Mouse (Mus musculus) limb, embryonic 14.5 days (tissue): ENCODE results near the gene Aff3. TPM values are rescaled to one million over a fixed set of nuclear protein-coding genes. Genes with fewer than 3 reads are reported as not detected.

Experiments
- ATAC-seq: fragments of 200-750 bp; cut with Nextera tagmentation; 2 replicates; pipeline ENCODE4 v1.8.0; 2017; ENCODE audit warnings: low read depth, moderate number of reproducible peaks, moderate TSS enrichment; ENCODE audit not compliant: low FRiP score
- DNase-seq: peaks from one replicate; pipeline ENCODE4 v3.0.0-alpha.2; 2015; ENCODE audit warnings: low spot score
- H3K27ac ChIP-seq: fragments of 300-500 bp; sonication (generic); replicated peaks from 2 replicates; pipeline ENCODE4 v1.5.1; 2014; ENCODE audit warnings: low read depth, mild to moderate bottlenecking, low read length, moderate library complexity, mixed read lengths
- H3K27me3 ChIP-seq: fragments of 300-500 bp; sonication (generic); 2 replicates; pipeline ENCODE4 v1.6.1; 2014; ENCODE audit warnings: low read length, mixed read lengths; ENCODE audit not compliant: control insufficient read depth, insufficient read depth
- H3K36me3 ChIP-seq: fragments of 300-500 bp; sonication (generic); 2 replicates; pipeline ENCODE4 v1.6.1; 2014; ENCODE audit warnings: mild to moderate bottlenecking, low read length, moderate library complexity, mixed read lengths; ENCODE audit not compliant: control insufficient read depth, insufficient read depth
- H3K4me1 ChIP-seq: fragments of 300-500 bp; sonication (generic); 2 replicates; pipeline ENCODE4 v1.6.1; 2014; ENCODE audit warnings: antibody characterized with exemption, low read length, mixed read lengths; ENCODE audit not compliant: control insufficient read depth, insufficient read depth
- H3K4me2 ChIP-seq: fragments of 300-500 bp; sonication (generic); replicated peaks from 2 replicates; pipeline ENCODE4 v1.6.1; 2014; ENCODE audit warnings: low read depth, mild to moderate bottlenecking, low read length, moderate library complexity; ENCODE audit not compliant: severe bottlenecking
- H3K4me3 ChIP-seq: fragments of 300-500 bp; sonication (generic); replicated peaks from 2 replicates; pipeline ENCODE4 v1.5.1; 2014; ENCODE audit warnings: low read length
- H3K9ac ChIP-seq: fragments of 300-500 bp; sonication (generic); 2 replicates; pipeline ENCODE4 v1.6.1; 2014; ENCODE audit warnings: mild to moderate bottlenecking, low read depth, low read length, moderate library complexity; ENCODE audit not compliant: severe bottlenecking
- H3K9me3 ChIP-seq: fragments of 300-500 bp; sonication (generic); 2 replicates; pipeline ENCODE4 v1.6.1; 2016; ENCODE audit warnings: low read length; ENCODE audit not compliant: control insufficient read depth
- POLR2A ChIP-seq: fragments of 200-500 bp; IDR thresholded peaks from 2 replicates; pipeline ENCODE4 v1.8.0; 2012; ENCODE audit warnings: inconsistent platforms, mild to moderate bottlenecking, moderate library complexity, borderline replicate concordance; ENCODE audit not compliant: insufficient read depth, insufficient read length; ENCODE audit errors: extremely low read depth
- WGBS: fragments of 180-500 bp; shearing (Covaris S2); extraction: QIAGEN DNeasy Blood & Tissue Kit; methylation state at CpG from one replicate; pipeline ENCODE4 v1.1.7; 2014; 5-methylcytosine and 5-hydroxymethylcytosine counted together
- polyA plus RNA-seq, 2 experiments: library from polyadenylated mRNA; depleted of rRNA in 1 of 2; stranded (reverse) in 1 of 2; unstranded in 1 of 2; fragments of >200 nt; fragmentation: Nextera tagmentation in 1 of 2; extraction: Ambion mirVana in 1 of 2; gene quantifications; 2 replicates each; pipeline versions ENCODE4 v1.2.1 to v1.2.3; 2012 to 2014

Gene Aff3
- polyA plus RNA-seq, 2 experiments: 20.4 to 22.4 TPM

GRCm38 (mm10) chr1:38671756-38672155 is 7.0 kb upstream of the Aff3 start:
- Histone ChIP-seq H3K9me3 (0 out of 2 replicates have a peak, but pooled peaks cover 6% of the 10 kb centered on the region), H3K4me2 (no peak overlapping the region), H3K36me3 (no peaks in the 10 kb centered on the region), H3K4me3 (no peak overlapping the region), H3K4me1 (0 out of 2 replicates have a peak, but pooled peaks cover 6% of the 10 kb centered on the region), H3K9ac (no peak overlapping the region), H3K27ac (no peak overlapping the region), H3K27me3 (no peaks in the 10 kb centered on the region)
- no peak for TF ChIP-seq POLR2A
- DNase-seq (no peak), ATAC-seq (no peak)
- 65% methylated on average over 3 of the region's 3 CpGs for WGBS

- H3K36me3 ChIP-seq: no peaks in the 10 kb centered on the region
- H3K4me2 ChIP-seq: no peak overlapping the region
- TF ChIP-seq POLR2A: no peak
- no peak for DNase-seq
- H3K27me3 ChIP-seq: no peaks in the 10 kb centered on the region
- no peak overlapping the region for H3K9ac ChIP-seq
- 0 out of 2 replicates have a peak, but pooled peaks cover 6% of the 10 kb centered on the region for H3K9me3 ChIP-seq
- 0 out of 2 replicates have a peak, but pooled peaks cover 6% of the 10 kb centered on the region for H3K4me1 ChIP-seq
- no peak overlapping the region for H3K27ac ChIP-seq
- ATAC-seq: no peak
- no peak overlapping the region for H3K4me3 ChIP-seq
- 62% methylated on average over 5 of the region's 5 CpGs for WGBS
Observed at GRCm38 (mm10) chr1:38671019-38671418, 6.3 kb upstream of the Aff3 start.

- 82% methylated on average over 10 of the region's 10 CpGs for WGBS
- 0 out of 2 replicates have a peak, but pooled peaks cover 6% of the 10 kb centered on the region for H3K4me1 ChIP-seq
- no peak overlapping the region for H3K4me2 ChIP-seq
- no peaks in the 10 kb centered on the region for H3K27me3 ChIP-seq
- TF ChIP-seq POLR2A: no peak
- H3K9me3 ChIP-seq: no peaks in the 10 kb centered on the region
- H3K27ac ChIP-seq: no peak overlapping the region
- DNase-seq (no peak), ATAC-seq (no peak)
- H3K9ac ChIP-seq: no peak overlapping the region
- H3K4me3 ChIP-seq: no peak overlapping the region
- no peaks in the 10 kb centered on the region for H3K36me3 ChIP-seq
Observed at GRCm38 (mm10) chr1:38668327-38668726, 3.6 kb upstream of the Aff3 start.

DNA sequence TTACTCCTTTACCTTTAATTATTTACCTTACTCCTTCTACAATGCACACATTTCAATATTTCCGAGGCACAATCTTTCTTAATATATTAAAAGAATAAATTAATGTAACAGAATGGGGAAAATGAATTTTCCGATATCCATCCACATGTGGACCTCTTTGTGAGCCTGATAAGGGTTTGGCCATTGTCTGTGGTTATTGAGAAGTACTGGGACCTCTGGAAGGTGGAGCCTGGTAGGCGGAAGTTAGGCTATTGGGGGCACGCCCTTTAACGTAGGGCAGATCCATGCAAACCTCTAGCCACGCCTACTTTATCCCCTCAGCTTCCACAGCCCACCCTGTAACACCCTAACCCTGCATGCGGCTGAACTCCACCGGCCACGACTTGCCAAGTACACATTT is 3.1 kb upstream of the Aff3 start:
- H3K4me2 ChIP-seq: no peak overlapping the region
- H3K27ac ChIP-seq: no peak overlapping the region
- 81% methylated on average over 9 of the region's 9 CpGs for WGBS
- ATAC-seq: no peak
- DNase-seq: no peak
- TF ChIP-seq POLR2A: no peak
- no peak overlapping the region for H3K9ac ChIP-seq
- H3K27me3 ChIP-seq: no peaks in the 10 kb centered on the region
- no peak overlapping the region for H3K4me3 ChIP-seq
- H3K4me1 ChIP-seq: 0 out of 2 replicates have a peak, but pooled peaks cover 6% of the 10 kb centered on the region
- no peaks in the 10 kb centered on the region for H3K36me3 ChIP-seq
- H3K9me3 ChIP-seq: no peaks in the 10 kb centered on the region

DNA sequence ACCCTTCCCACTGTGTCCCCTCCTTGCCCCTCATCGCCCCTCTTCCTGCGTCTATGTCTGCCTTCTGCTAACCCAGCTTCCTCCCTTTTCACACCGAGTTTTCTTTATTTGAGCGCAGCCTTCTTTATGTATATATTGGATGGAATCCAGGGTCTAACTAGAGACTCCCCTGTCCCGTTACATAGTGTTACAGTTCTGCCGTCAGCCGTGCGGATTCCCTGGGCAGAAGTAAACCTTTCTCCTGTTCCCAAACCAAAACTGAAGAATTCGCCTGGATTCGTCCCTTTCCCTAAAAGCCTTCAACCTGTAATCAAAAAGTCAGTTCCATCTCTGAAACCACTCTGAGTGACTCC is 2.0 kb upstream of the Aff3 start:
- Histone ChIP-seq H3K9me3 (no peaks in the 10 kb centered on the region), H3K27ac (no peak overlapping the region), H3K27me3 (no peaks in the 10 kb centered on the region), H3K4me3 (no peak overlapping the region), H3K36me3 (no peaks in the 10 kb centered on the region), H3K4me1 (0 out of 2 replicates have a peak, but pooled peaks cover 6% of the 10 kb centered on the region), H3K4me2 (0 out of 2 replicates have a peak overlapping the region, but pooled peaks have one; percentile 1), H3K9ac (no peak overlapping the region)
- DNase-seq: peak; percentile 30
- peak; percentile 53; the same call in 1 of the 2 replicates for ATAC-seq
- 49% methylated on average over 10 of the region's 10 CpGs for WGBS
- TF ChIP-seq POLR2A: no peak
